Mouse (Mus musculus) ovary, postnatal 14 days (tissue): Measurements from ENCODE around the gene Rfx1.
A peak's percentile ranks its signal among the peaks of the same experiment; 100 is the strongest.

Experiments used
- DNase-seq: peaks from one replicate; pipeline ENCODE4 v3.0.0; 2022; ENCODE audit warnings: low spot score

The Rfx1 gene

GRCm38 (mm10) chr8:84066291-84066930 is at the start of gene Rfx1:
Gene Rfx1 (plus strand): TSS chr8:84066834.
- DNase-seq = peak; percentile 98

- no peak for DNase-seq
Measured at GRCm38 (mm10) chr8:84019738-84020137, 46.9 kb upstream of the Rfx1 start.

- no peak for DNase-seq
Measured at GRCm38 (mm10) chr8:84021096-84021495, 45.5 kb upstream of the Rfx1 start, which contains the start of gene Palm3. Gene Palm3 (plus strand): TSS chr8:84021471.

GRCm38 (mm10) chr8:84021569-84021968 is 45.1 kb upstream of the Rfx1 start:
- no peak for DNase-seq

GRCm38 (mm10) chr8:84023085-84023484 is 43.5 kb upstream of the Rfx1 start:
- no peak for DNase-seq

- no peak for DNase-seq
Measured at GRCm38 (mm10) chr8:84023631-84024030, 43.0 kb upstream of the Rfx1 start.

- DNase-seq = peak; percentile 57
Measured at GRCm38 (mm10) chr8:84024171-84024570, 42.5 kb upstream of the Rfx1 start.

- DNase-seq = peak; percentile 49
Measured at GRCm38 (mm10) chr8:84025863-84026262, 40.8 kb upstream of the Rfx1 start.

- DNase-seq = no peak
Measured at GRCm38 (mm10) chr8:84027449-84027848, 39.2 kb upstream of the Rfx1 start.

- no peak for DNase-seq
Measured at GRCm38 (mm10) chr8:84029272-84029671, 37.4 kb upstream of the Rfx1 start.

GRCm38 (mm10) chr8:84032777-84033176 is 33.9 kb upstream of the Rfx1 start:
- DNase-seq = no peak

GRCm38 (mm10) chr8:84038015-84038414 is 28.6 kb upstream of the Rfx1 start:
- no peak for DNase-seq

- DNase-seq = peak; percentile 69
Measured at GRCm38 (mm10) chr8:84039050-84039449, 27.6 kb upstream of the Rfx1 start.

- DNase-seq = peak; percentile 55
Measured at GRCm38 (mm10) chr8:84042066-84042947, 24.3 kb upstream of the Rfx1 start, which contains the start of gene Il27ra. Gene Il27ra (minus strand): TSS chr8:84042589.

- DNase-seq = no peak
Measured at GRCm38 (mm10) chr8:84042948-84043342, 23.7 kb upstream of the Rfx1 start.

- DNase-seq = no peak
Measured at GRCm38 (mm10) chr8:84044103-84044502, 22.5 kb upstream of the Rfx1 start.

- DNase-seq = no peak
Measured at GRCm38 (mm10) chr8:84044900-84045299, 21.7 kb upstream of the Rfx1 start, which contains the start of gene Rln3. Gene Rln3 (minus strand): TSS chr8:84045000.

GRCm38 (mm10) chr8:84046505-84046904 is 20.1 kb upstream of the Rfx1 start:
- no peak for DNase-seq

GRCm38 (mm10) chr8:84048171-84048570 is 18.5 kb upstream of the Rfx1 start:
- DNase-seq = no peak

GRCm38 (mm10) chr8:84052746-84053145 is 13.9 kb upstream of the Rfx1 start:
- DNase-seq = no peak

GRCm38 (mm10) chr8:84053229-84053628 is 13.4 kb upstream of the Rfx1 start:
- DNase-seq = no peak

- DNase-seq = no peak
Measured at GRCm38 (mm10) chr8:84057827-84058226, 8.8 kb upstream of the Rfx1 start.

GRCm38 (mm10) chr8:84059226-84059625 is 7.4 kb upstream of the Rfx1 start:
- no peak for DNase-seq
